Mouse (Mus musculus): ENCODE data around the gene Cd109.

The Cd109 gene

GRCm38 (mm10) chr9:78615401-78616021 lies at the start of gene Cd109:
Cd109 (plus strand) TSS chr9:78615546.
- peak; percentile 82 for DNase-seq (ENCODE audit: extremely low spot score, low spot score)

GRCm38 (mm10) chr9:78569934-78570333 lies 45.4 kb upstream of the Cd109 start:
- DNase-seq (ENCODE audit: extremely low spot score, low spot score): no peak

- DNase-seq (ENCODE audit: extremely low spot score, low spot score): no peak
These were observed 38.9 kb upstream of the Cd109 start for GRCm38 (mm10) chr9:78576466-78576865.

GRCm38 (mm10) chr9:78578824-78579223 lies 36.5 kb upstream of the Cd109 start:
- no peak for DNase-seq (ENCODE audit: extremely low spot score, low spot score)

- DNase-seq (ENCODE audit: extremely low spot score, low spot score): no peak
These were observed 35.5 kb upstream of the Cd109 start for GRCm38 (mm10) chr9:78579644-78580396.

- DNase-seq (ENCODE audit: extremely low spot score, low spot score): peak; percentile 16
These were observed 28.0 kb upstream of the Cd109 start for GRCm38 (mm10) chr9:78587218-78587883.

GRCm38 (mm10) chr9:78587914-78588313 lies 27.4 kb upstream of the Cd109 start, which contains the start of gene Slc17a5:
Slc17a5 (minus strand) TSS chr9:78588041.
- peak; percentile 98 for DNase-seq (ENCODE audit: extremely low spot score, low spot score)

- DNase-seq (ENCODE audit: extremely low spot score, low spot score): peak; percentile 19
These were observed 26.8 kb upstream of the Cd109 start for GRCm38 (mm10) chr9:78588411-78589033.

- no peak for DNase-seq (ENCODE audit: extremely low spot score, low spot score)
These were observed 24.9 kb upstream of the Cd109 start for GRCm38 (mm10) chr9:78590471-78590870.

- DNase-seq (ENCODE audit: extremely low spot score, low spot score): no peak
These were observed 20.1 kb upstream of the Cd109 start for GRCm38 (mm10) chr9:78595257-78595656.

GRCm38 (mm10) chr9:78595769-78596555 lies 19.4 kb upstream of the Cd109 start:
- DNase-seq (ENCODE audit: extremely low spot score, low spot score): no peak

- peak; percentile 27 for DNase-seq (ENCODE audit: extremely low spot score, low spot score)
These were observed 18.5 kb upstream of the Cd109 start for GRCm38 (mm10) chr9:78596834-78597233.

GRCm38 (mm10) chr9:78599927-78600326 lies 15.4 kb upstream of the Cd109 start:
- DNase-seq (ENCODE audit: extremely low spot score, low spot score): no peak

- DNase-seq (ENCODE audit: extremely low spot score, low spot score): no peak
These were observed 14.2 kb upstream of the Cd109 start for GRCm38 (mm10) chr9:78601046-78601730.

GRCm38 (mm10) chr9:78614201-78614600 lies 1.1 kb upstream of the Cd109 start:
- DNase-seq (ENCODE audit: extremely low spot score, low spot score): no peak

GRCm38 (mm10) chr9:78619285-78619684 lies 3.9 kb downstream of the Cd109 start:
- no peak for DNase-seq (ENCODE audit: extremely low spot score, low spot score)

- DNase-seq (ENCODE audit: extremely low spot score, low spot score): no peak
These were observed 8.0 kb downstream of the Cd109 start for GRCm38 (mm10) chr9:78623301-78623747.

GRCm38 (mm10) chr9:78629991-78630390 lies 14.6 kb downstream of the Cd109 start:
- DNase-seq (ENCODE audit: extremely low spot score, low spot score): no peak

- DNase-seq (ENCODE audit: extremely low spot score, low spot score): no peak
These were observed 16.5 kb downstream of the Cd109 start for GRCm38 (mm10) chr9:78631755-78632434.

GRCm38 (mm10) chr9:78633976-78634375 lies 18.6 kb downstream of the Cd109 start:
- no peak for DNase-seq (ENCODE audit: extremely low spot score, low spot score)

Measured in neural tube, embryonic 10.5 days (tissue).